Mouse (Mus musculus) MEL (cell line): Measurements from ENCODE around the gene Map7d1.

ENCODE experiments used
- CHD2 ChIP-seq: IDR thresholded peaks from 2 replicates; pipeline ENCODE4 v1.6.1; 2011; ENCODE audit warnings: low read length, improper control_type of control experiment
- CTCF ChIP-seq, 3 experiments: IDR thresholded peaks in 2 of 3; conservative IDR thresholded peaks in 1 of 3; 2 replicates each; pipeline ENCODE4 v1.5.1; 2011 to 2012; ENCODE audit warnings: low read length in 3 of 3, low read depth in 2 of 3, mild to moderate bottlenecking in 2 of 3, improper control_type of control experiment in 1 of 3, inconsistent platforms in 1 of 3, mixed read lengths in 1 of 3, moderate library complexity in 1 of 3; ENCODE audit not compliant: control insufficient read depth in 1 of 3, insufficient read depth in 1 of 3, poor library complexity in 1 of 3, severe bottlenecking in 1 of 3
- E2F4 ChIP-seq: IDR thresholded peaks from 2 replicates; pipeline ENCODE4 v1.6.1; 2011; ENCODE audit warnings: low read depth, low read length, improper control_type of control experiment, borderline replicate concordance
- EP300 ChIP-seq, 2 experiments: IDR thresholded peaks; 2 replicates each; pipeline ENCODE4 v1.6.1; 2011; ENCODE audit warnings: improper control_type of control experiment in 2 of 2, low read length in 2 of 2, low read depth in 1 of 2, mild to moderate bottlenecking in 1 of 2
- GABPA ChIP-seq: IDR thresholded peaks from 2 replicates; pipeline ENCODE4 v1.6.1; 2012; ENCODE audit warnings: low read depth, mild to moderate bottlenecking, inconsistent platforms, low read length, improper control_type of control experiment, moderate library complexity
- HCFC1 ChIP-seq: IDR thresholded peaks from 2 replicates; pipeline ENCODE4 v1.6.1; 2012; ENCODE audit warnings: low read depth, mild to moderate bottlenecking, inconsistent platforms, low read length, improper control_type of control experiment, moderate library complexity
- MAX ChIP-seq: IDR thresholded peaks from 2 replicates; pipeline ENCODE4 v1.6.1; 2011; ENCODE audit warnings: low read length, improper control_type of control experiment
- POLR2A ChIP-seq, 2 experiments: IDR thresholded peaks; 2 replicates each; pipeline ENCODE4 v1.6.1; 2011 to 2012; ENCODE audit warnings: low read length in 2 of 2, mild to moderate bottlenecking in 2 of 2, control low read depth in 1 of 2, improper control_type of control experiment in 1 of 2, low read depth in 1 of 2, moderate library complexity in 1 of 2; ENCODE audit not compliant: control insufficient read depth in 1 of 2, insufficient read depth in 1 of 2, poor library complexity in 1 of 2
- RAD21 ChIP-seq: IDR thresholded peaks from 2 replicates; pipeline ENCODE4 v1.6.1; 2011; ENCODE audit warnings: mild to moderate bottlenecking, low read depth, low read length, improper control_type of control experiment
- SMC3 ChIP-seq: IDR thresholded peaks from 2 replicates; pipeline ENCODE4 v1.6.1; 2011; ENCODE audit warnings: low read depth, low read length, improper control_type of control experiment
- USF2 ChIP-seq, 2 experiments: IDR thresholded peaks; 2 replicates each; pipeline ENCODE4 v1.6.1; 2011 to 2012; ENCODE audit warnings: improper control_type of control experiment in 2 of 2, low read length in 2 of 2, borderline replicate concordance in 1 of 2, inconsistent platforms in 1 of 2, low read depth in 1 of 2, mild to moderate bottlenecking in 1 of 2; ENCODE audit not compliant: insufficient read depth in 1 of 2
- ZMIZ1 ChIP-seq: IDR thresholded peaks from 2 replicates; pipeline ENCODE4 v1.6.1; 2012; ENCODE audit warnings: low read depth, mild to moderate bottlenecking, inconsistent platforms, low read length, improper control_type of control experiment, moderate library complexity

DNA sequence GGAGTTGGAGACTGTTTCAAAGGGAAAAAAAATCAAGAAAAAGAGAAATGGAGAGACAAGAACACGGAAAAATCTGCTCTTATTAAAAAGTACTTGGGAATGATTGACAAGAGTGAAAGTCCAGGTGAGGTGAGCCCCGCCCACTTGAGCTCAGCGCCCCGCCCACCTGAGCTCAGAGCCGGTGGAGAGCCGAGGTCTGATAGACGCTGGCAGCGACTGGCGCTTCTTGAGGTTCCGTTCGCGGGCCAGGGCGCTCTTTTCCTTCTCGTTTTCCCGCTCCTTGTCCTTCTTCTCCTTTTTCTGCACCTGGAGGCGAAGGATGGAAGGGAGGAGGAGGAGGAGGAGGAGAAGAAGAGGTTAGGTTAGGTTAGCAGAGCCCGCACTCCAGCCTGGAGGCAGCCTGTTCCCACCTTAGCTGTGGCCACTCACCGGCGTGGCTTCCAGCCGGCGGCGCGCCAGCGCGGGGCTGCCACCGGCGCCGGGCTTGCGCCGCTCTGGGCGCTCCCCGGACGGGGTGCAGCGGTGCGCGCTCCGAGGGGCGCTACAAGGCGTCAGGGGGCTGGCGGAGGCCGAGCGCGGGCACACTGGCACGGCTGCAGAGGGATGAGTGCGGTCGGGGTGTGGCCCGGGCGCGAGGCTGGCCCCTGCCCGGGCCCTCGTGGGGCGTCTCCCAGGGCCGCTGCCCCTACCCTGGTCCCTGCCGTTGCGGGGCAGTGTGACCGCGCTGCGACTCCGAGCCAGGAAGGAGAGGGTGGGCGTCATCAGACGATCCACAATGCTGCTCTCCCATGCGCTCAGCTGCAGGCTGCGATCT is 19.5 kb downstream of the Map7d1 start:
- TF ChIP-seq POLR2A (IDR thresholded peaks at IDR 0.05; ENCODE audit: control insufficient read depth in 1 of 2, insufficient read depth in 1 of 2, low read depth in 1 of 2, low read length in 2 of 2, poor library complexity in 1 of 2) (no peak), CHD2 (no peak), USF2 (IDR thresholded peaks at IDR 0.05; ENCODE audit: borderline replicate concordance in 1 of 2, insufficient read depth in 1 of 2, low read depth in 1 of 2, low read length in 2 of 2) (no peak), RAD21 (no peak), CTCF (IDR thresholded peaks at IDR 0.05 in 2 of 3, conservative IDR thresholded peaks at IDR 0.05 in 1 of 3; ENCODE audit: control insufficient read depth in 1 of 3, insufficient read depth in 1 of 3, low read depth in 2 of 3, low read length in 3 of 3, poor library complexity in 1 of 3, severe bottlenecking in 1 of 3) (no peak), SMC3 (no peak), ZMIZ1 (no peak), MAX (no peak), EP300 (IDR thresholded peaks at IDR 0.05; ENCODE audit: low read depth in 1 of 2, low read length in 2 of 2) (no peak), E2F4 (no peak), GABPA (no peak), HCFC1 (no peak)
